Mouse (Mus musculus): ENCODE data around the gene Scrn2. TPM values are rescaled to one million over a fixed set of nuclear protein-coding genes. Genes with fewer than 3 reads are reported as not detected.
A peak's percentile ranks its signal among the peaks of the same experiment; 100 is the strongest.

Scrn2 gene
- total RNA-seq, 2 experiments from 2014 or later: 3.9 to 4.2 TPM

- intact Hi-C loops (cut with DNase I): no loop called here
- DNase-seq (ENCODE audit: extremely low spot score in 1 of 2, low spot score in 2 of 2): no peak
Observed at GRCm38 (mm10) chr11:97078751-97079150, 49.0 kb downstream of the Scrn2 start.

- intact Hi-C loops (cut with DNase I): no loop called here
- DNase-seq (ENCODE audit: extremely low spot score in 1 of 2, low spot score in 2 of 2): no peak
Observed at GRCm38 (mm10) chr11:97080291-97080690, 50.6 kb downstream of the Scrn2 start.

- intact Hi-C loops (cut with DNase I): no loop called here
- peak in 1 of 2 experiments; percentile 62 for DNase-seq (ENCODE audit: extremely low spot score in 1 of 2, low spot score in 2 of 2)
Observed at GRCm38 (mm10) chr11:97082977-97083376, 53.2 kb downstream of the Scrn2 start.

Small RNA genes within 50 kb of the gene (microRNA-seq; reads per million reads assigned to microRNA genes)
- gene Mir8103: not detected

Other genes starting within 250 kb of the Scrn2 start
- gene Cbx1, start 240.8 kb upstream of the Scrn2 start, total RNA-seq (2021): 10 to 100 TPM; 49.3 to 52.2 TPM
- gene Nfe2l1, start 200.0 kb upstream of the Scrn2 start, total RNA-seq (2021): 100 to 1,000 TPM; 167 to 175 TPM
- 1 to 10 TPM; 2.5 to 3.1 TPM for gene Copz2, start 180.1 kb upstream of the Scrn2 start, total RNA-seq (2021)
- 10 to 100 TPM; 50.5 to 52.5 TPM for gene Cdk5rap3, start 113.4 kb upstream of the Scrn2 start, total RNA-seq (2021)
- not detected for gene Prr15l, start 101.8 kb upstream of the Scrn2 start, total RNA-seq (2021)
- 10 to 100 TPM; 30.9 to 32.6 TPM for gene Pnpo, start 86.0 kb upstream of the Scrn2 start, total RNA-seq (2021)
- gene Sp2, start 47.0 kb upstream of the Scrn2 start, total RNA-seq (2021): 10 to 100 TPM in 1 of 2 experiments, 1 to 10 TPM in 1; 9.9 to 10.7 TPM
- gene Sp6, start 16.5 kb upstream of the Scrn2 start, total RNA-seq (2021): 1 to 10 TPM; 2.3 to 3.1 TPM
- gene Lrrc46, start 11.5 kb downstream of the Scrn2 start, total RNA-seq (2021): under 1 TPM; 0.61 to 0.75 TPM
- 10 to 100 TPM; 69.0 to 69.2 TPM for gene Mrpl10, start 11.6 kb downstream of the Scrn2 start, total RNA-seq (2021)
- 10 to 100 TPM; 11.3 to 12.8 TPM for gene Osbpl7, start 20.7 kb downstream of the Scrn2 start, total RNA-seq (2021)
- not detected for gene Tbx21, start 85.4 kb downstream of the Scrn2 start, total RNA-seq (2021)
- gene Tbkbp1, start 121.6 kb downstream of the Scrn2 start, total RNA-seq (2021): 10 to 100 TPM; 52.4 to 53.7 TPM
- gene Kpnb1, start 157.9 kb downstream of the Scrn2 start, total RNA-seq (2021): 100 to 1,000 TPM; 121 to 122 TPM